Mouse (Mus musculus) hindbrain, embryonic 11.5 days (tissue): Measurements from ENCODE around the gene Eefsec. TPM values are rescaled to one million over a fixed set of nuclear protein-coding genes. Genes with fewer than 3 reads are reported as not detected.
A peak's percentile ranks its signal among the peaks of the same experiment; 100 is the strongest.

Experiments
- ATAC-seq: fragments of 200-750 bp; cut with Nextera tagmentation; 2 replicates; pipeline ENCODE4 v1.8.0; 2017; ENCODE audit warnings: mild to moderate bottlenecking, moderate TSS enrichment, moderate library complexity; ENCODE audit not compliant: low FRiP score
- DNase-seq: peaks from one replicate; pipeline ENCODE4 v3.0.0-alpha.2; 2015; ENCODE audit warnings: low spot score
- H3K27ac ChIP-seq: fragments of 300-500 bp; sonication (generic); 2 replicates; pipeline ENCODE4 v1.5.1; 2014; ENCODE audit warnings: mild to moderate bottlenecking, low read depth, low read length
- H3K27me3 ChIP-seq: fragments of 300-500 bp; sonication (generic); 2 replicates; pipeline ENCODE4 v1.6.1; 2014; ENCODE audit warnings: mild to moderate bottlenecking, low read length, moderate library complexity, mixed read lengths; ENCODE audit not compliant: control insufficient read depth, insufficient read depth
- H3K36me3 ChIP-seq: fragments of 300-500 bp; sonication (generic); 2 replicates; pipeline ENCODE4 v1.6.1; 2014; ENCODE audit warnings: mild to moderate bottlenecking, low read length, moderate library complexity, mixed read lengths; ENCODE audit not compliant: control insufficient read depth, insufficient read depth
- H3K4me1 ChIP-seq: fragments of 300-500 bp; sonication (generic); replicated peaks from 2 replicates; pipeline ENCODE4 v1.6.1; 2014; ENCODE audit warnings: low read length, mixed read lengths; ENCODE audit not compliant: control insufficient read depth, insufficient read depth
- H3K4me2 ChIP-seq: fragments of 300-500 bp; sonication (generic); replicated peaks from 2 replicates; pipeline ENCODE4 v1.6.1; 2014; ENCODE audit warnings: mild to moderate bottlenecking, low read depth, low read length
- H3K4me3 ChIP-seq: fragments of 300-500 bp; sonication (generic); 2 replicates; pipeline ENCODE4 v1.5.1; 2014; ENCODE audit warnings: low read depth, low read length
- H3K9ac ChIP-seq: fragments of 300-500 bp; sonication (generic); 2 replicates; pipeline ENCODE4 v1.6.1; 2014; ENCODE audit warnings: low read depth, low read length
- H3K9me3 ChIP-seq: fragments of 300-500 bp; sonication (generic); 2 replicates; pipeline ENCODE4 v1.6.1; 2016; ENCODE audit warnings: low read length; ENCODE audit not compliant: control insufficient read depth
- WGBS: fragments of 180-500 bp; shearing (Covaris S2); extraction: QIAGEN DNeasy Blood & Tissue Kit; methylation state at CpG from one replicate; pipeline ENCODE4 v1.1.7; 2014; 5-methylcytosine and 5-hydroxymethylcytosine counted together
- polyA plus RNA-seq: library from polyadenylated mRNA; unstranded; fragments of >200 nt; fragmentation: Nextera tagmentation; extraction: Ambion mirVana; gene quantifications from 2 replicates; pipeline ENCODE4 v1.2.1, GENCODE M21; 2014

Gene Eefsec
- polyA plus RNA-seq, 1 experiment from 2014 or later: 41.9 TPM

DNA sequence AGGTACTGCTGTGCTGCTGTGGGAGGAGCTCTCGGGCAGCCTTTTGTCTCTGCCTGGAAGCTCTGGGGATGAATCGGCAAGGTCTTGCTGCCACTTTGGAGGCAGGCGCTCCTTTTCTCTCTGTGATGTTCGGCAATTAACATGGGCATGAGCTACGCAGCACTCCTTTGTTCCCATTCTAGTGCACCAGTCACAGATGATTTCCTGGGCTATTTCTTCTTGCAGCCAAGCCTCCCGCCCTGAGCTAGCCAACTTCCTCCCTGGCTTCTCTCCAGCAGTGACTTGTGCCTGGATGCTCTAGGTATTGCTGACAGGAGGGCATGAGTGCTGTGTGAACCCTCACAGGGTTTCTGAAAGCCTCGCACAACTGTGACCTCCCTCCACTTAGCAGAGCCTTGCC is 36.8 kb upstream of the Eefsec start:
- 74% methylated on average over 7 of the region's 7 CpGs for WGBS
- H3K36me3 ChIP-seq: peaks cover 6% of the 10 kb centered on the region
- no peak for DNase-seq

DNA sequence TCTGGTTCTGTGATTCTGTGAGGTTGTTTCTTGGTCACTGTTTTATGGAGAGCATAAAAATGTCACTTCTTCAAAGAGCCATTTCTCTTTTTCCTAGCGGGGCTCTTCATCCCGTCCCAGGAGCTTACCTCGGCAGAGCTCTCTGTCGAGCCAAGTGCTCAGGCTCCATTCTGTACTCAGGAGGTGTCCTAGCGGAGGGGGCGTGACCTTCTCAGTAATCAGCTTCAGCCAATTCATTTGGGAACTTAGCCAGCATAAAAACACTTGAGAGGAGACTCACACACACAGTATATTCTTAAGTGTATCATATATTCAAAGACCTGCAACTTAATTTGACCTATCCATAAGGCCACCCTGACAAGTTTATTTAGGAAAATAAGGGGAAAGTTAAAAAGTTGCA is 34.1 kb upstream of the Eefsec start:
- no peaks in the 10 kb centered on the region for H3K4me1 ChIP-seq
- H3K4me3 ChIP-seq: no peak overlapping the region
- WGBS: 76% methylated on average over 6 of the region's 6 CpGs
- no peak for DNase-seq
- no peak for ATAC-seq
- no peak overlapping the region for H3K27ac ChIP-seq
- H3K27me3 ChIP-seq: no peaks in the 10 kb centered on the region
- H3K4me2 ChIP-seq: no peak overlapping the region
- no peak overlapping the region for H3K9ac ChIP-seq
- peaks cover 6% of the 10 kb centered on the region for H3K36me3 ChIP-seq
- no peaks in the 10 kb centered on the region for H3K9me3 ChIP-seq

More for the DNA sequence above, 36.8 kb upstream of the Eefsec start:
- ATAC-seq: no peak
- Histone ChIP-seq H3K27me3 (no peaks in the 10 kb centered on the region), H3K4me3 (no peak overlapping the region), H3K4me1 (no peaks in the 10 kb centered on the region), H3K9ac (no peak overlapping the region), H3K9me3 (no peaks in the 10 kb centered on the region), H3K27ac (no peak overlapping the region), H3K4me2 (no peak overlapping the region)

DNA sequence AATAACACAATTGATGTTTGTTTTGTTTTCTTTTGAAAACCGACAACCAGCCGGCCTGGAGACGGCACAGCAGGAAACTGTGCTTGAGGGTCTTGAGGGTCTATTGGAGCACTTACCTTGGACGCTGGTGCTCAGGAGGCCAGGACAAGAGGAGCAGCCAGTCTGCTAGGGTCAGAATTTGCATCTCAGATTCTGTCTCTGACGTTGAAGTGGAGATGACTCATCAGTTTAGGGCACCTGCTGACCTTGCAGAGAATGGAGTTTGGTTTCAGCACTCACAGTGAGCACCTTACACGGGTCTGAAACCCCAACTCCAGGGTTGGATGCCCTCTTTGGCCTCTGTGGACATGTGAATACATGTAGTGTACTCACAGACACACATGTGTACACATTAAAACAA is 23.5 kb upstream of the Eefsec start:
- Histone ChIP-seq H3K9ac (no peak overlapping the region), H3K9me3 (no peaks in the 10 kb centered on the region), H3K36me3 (peaks cover 11% of the 10 kb centered on the region), H3K27me3 (no peaks in the 10 kb centered on the region), H3K4me2 (no peak overlapping the region), H3K4me3 (no peak overlapping the region), H3K4me1 (peaks cover 5% of the 10 kb centered on the region; the same call in 1 of the 2 replicates), H3K27ac (no peak overlapping the region)
- no peak for ATAC-seq
- WGBS: 68% methylated on average over 6 of the region's 6 CpGs
- no peak for DNase-seq

DNA sequence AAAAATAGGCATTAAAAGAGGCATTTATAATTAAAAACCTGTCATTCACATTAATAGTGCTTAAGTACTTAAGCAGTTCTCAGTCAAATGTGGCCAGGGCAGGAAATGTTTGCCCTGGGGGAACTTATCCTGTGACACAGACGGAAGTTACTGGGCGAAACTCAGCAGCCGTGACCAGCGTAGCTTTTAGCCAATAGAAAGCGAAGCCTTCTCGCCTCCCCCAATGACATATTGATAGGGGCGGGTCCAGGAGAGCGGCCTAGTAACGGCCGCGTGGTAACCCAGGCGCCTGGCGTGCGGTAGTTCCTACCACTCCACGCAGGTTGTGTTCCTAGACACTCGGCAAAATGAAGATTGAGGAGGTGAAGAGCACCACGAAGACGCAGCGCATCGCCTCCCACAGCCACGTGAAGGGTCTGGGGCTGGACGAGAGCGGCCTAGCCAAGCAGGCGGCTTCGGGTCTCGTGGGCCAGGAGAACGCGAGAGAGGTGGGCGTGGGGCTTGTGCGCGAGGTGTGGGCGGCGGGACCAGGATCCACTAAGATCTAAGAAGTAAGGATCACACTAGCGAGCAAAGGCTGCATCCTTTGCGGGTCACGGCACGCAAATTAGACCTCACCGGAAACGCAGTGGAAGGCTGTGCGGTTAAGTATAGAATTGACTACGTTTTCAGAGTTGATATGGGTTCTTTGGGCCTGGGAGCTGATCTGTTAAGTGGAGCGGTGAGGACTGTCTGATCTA is 19.0 kb upstream of the Eefsec start, which contains the start of gene Ruvbl1:
TSS of gene Ruvbl1 (plus strand) at position 229 of the 740 bp plus-strand sequence.
- no peaks in the 10 kb centered on the region for H3K27me3 ChIP-seq
- peaks cover 5% of the 10 kb centered on the region; the same call in 1 of the 2 replicates for H3K4me1 ChIP-seq
- ATAC-seq (peak; percentile 99), DNase-seq (peak; percentile 92)
- under 1% methylated on average over 35 of the region's 42 CpGs for WGBS
- peak within 1 kb of the TSS; percentile 77 for H3K4me3 ChIP-seq
- peak within 1 kb of the TSS; percentile 71 for H3K9ac ChIP-seq
- peaks cover 7% of the 10 kb centered on the region for H3K36me3 ChIP-seq
- H3K4me2 ChIP-seq: peak within 1 kb of the TSS; percentile 55
- no peaks in the 10 kb centered on the region for H3K9me3 ChIP-seq
- H3K27ac ChIP-seq: no peak within 1 kb of the TSS

DNA sequence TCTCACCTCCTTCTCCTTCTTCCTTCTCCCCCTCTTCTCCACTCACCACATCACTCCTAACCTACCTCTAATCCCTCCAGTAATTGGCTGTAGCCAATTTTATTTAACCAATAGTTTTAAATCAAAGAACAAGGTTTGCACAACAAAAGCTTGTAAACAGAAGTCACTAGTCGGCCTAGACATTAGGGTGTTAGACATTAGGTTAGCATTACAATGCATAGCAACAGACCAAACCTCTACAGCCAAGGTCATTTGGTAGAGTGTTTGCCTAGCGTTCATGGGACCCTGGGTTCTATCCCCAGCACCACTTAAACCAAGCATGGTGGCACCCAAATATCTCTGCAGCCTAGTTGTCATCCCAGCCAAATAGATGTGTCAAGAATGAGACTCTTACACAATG is 8.2 kb upstream of the Eefsec start:
- H3K27ac ChIP-seq: no peak overlapping the region
- ATAC-seq (no peak), DNase-seq (no peak)
- no peak overlapping the region for H3K9ac ChIP-seq
- H3K4me3 ChIP-seq: no peak overlapping the region
- no peaks in the 10 kb centered on the region for H3K36me3 ChIP-seq
- H3K4me2 ChIP-seq: no peak overlapping the region
- no peaks in the 10 kb centered on the region for H3K9me3 ChIP-seq
- no peaks in the 10 kb centered on the region for H3K4me1 ChIP-seq
- 75% methylated on average over 2 of the region's 2 CpGs for WGBS
- no peaks in the 10 kb centered on the region for H3K27me3 ChIP-seq

DNA sequence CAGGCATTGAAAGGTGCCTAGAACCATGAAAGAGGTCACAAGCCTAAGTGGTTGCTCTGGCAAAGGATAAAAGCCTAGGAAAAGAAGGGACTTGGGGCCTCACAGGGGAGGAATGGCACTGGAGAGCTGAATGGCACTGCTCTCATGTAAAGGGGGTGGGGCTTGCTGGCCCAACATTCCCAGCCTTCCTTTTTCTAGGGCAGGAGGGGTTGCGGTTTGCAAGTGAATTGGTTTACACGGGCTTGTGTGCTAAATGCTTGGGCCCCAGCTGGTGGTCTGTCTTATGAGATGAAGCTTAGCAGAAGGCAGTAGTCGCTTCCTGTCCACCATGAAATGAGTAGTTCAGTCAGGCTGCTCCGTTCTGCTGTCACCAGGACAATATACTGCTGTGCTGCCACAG is 1.1 kb upstream of the Eefsec start:
- peak; percentile 47 for DNase-seq
- H3K4me1 ChIP-seq: no peaks in the 10 kb centered on the region
- no peaks in the 10 kb centered on the region for H3K36me3 ChIP-seq
- H3K27me3 ChIP-seq: no peaks in the 10 kb centered on the region
- H3K4me3 ChIP-seq: no peak overlapping the region
- no peaks in the 10 kb centered on the region for H3K9me3 ChIP-seq
- no peak overlapping the region for H3K4me2 ChIP-seq
- peak; percentile 56; the same call in 1 of the 2 replicates for ATAC-seq
- whole genome bisulfite sequencing: 22% methylated on average over 4 of the region's 4 CpGs
- H3K27ac ChIP-seq: no peak overlapping the region
- no peak overlapping the region for H3K9ac ChIP-seq

DNA sequence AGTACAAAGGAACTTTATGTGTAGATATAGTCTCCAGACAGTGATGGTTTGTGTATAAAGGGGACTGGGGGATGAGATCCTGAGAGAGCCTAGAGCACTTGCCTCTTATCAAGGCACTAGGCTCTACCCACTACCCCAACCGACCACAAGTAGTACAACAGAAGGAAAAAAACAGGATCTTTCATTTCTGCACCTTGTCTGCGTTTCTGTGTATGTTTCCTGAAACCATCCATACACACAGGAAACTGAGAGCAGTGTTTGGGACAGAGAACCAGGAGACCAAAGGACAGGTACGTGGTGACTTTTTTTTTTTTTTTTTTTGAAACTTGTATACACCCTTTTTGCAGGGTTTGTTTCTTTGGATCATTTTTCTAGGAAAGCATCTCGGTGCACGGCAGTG is 678 bp downstream of the Eefsec start:
- Histone ChIP-seq H3K9ac (peak overlapping the region; percentile 87), H3K27ac (no peak overlapping the region)
- WGBS: 13% methylated on average over 5 of the region's 5 CpGs

DNA sequence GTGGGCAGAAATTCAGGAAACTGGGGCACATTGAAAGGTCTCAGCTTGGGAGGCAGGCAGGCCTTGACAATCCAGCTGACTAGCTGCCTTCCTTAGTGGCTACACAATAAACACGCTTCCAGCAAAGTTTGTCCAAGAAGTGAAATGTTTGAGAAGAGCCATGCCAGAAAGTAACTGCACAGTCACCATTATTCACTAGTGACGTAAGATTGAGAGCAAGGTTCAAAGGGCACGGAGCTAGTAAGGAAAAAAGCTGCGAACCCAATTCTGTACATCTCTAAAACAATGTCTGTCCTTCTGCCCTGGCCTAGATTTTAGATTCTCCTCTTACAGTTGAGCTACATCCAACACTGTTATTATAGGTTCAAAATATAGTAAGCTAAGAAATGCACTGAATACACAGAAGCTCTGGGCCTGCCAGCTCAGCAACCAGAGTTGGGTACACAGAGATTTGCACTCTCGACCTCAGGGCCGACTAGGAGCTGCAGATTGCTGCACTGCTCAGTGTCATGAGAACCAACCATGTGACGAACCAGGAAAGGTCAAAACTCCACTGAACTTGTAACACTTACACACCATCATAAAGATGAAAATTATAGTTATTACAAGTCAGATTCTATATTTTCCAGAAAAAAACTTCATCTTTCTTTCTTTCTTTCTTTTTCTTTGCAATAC is 2.1 kb downstream of the Eefsec start:
- Histone ChIP-seq H3K36me3 (no peaks in the 10 kb centered on the region), H3K4me3 (no peak overlapping the region), H3K27me3 (no peaks in the 10 kb centered on the region), H3K27ac (no peak overlapping the region), H3K9me3 (no peaks in the 10 kb centered on the region), H3K4me2 (no peak overlapping the region), H3K9ac (no peak overlapping the region), H3K4me1 (no peaks in the 10 kb centered on the region)
- DNase-seq: no peak
- ATAC-seq: no peak
- WGBS: 86% methylated on average over 7 of the region's 7 CpGs

More for the DNA sequence above, 678 bp downstream of the Eefsec start:
- DNase-seq (peak; percentile 9), ATAC-seq (no peak)
- Histone ChIP-seq H3K4me2 (peak overlapping the region; percentile 78), H3K9me3 (no peaks in the 10 kb centered on the region), H3K4me1 (no peaks in the 10 kb centered on the region), H3K4me3 (peak overlapping the region; percentile 70), H3K27me3 (no peaks in the 10 kb centered on the region), H3K36me3 (no peaks in the 10 kb centered on the region)

DNA sequence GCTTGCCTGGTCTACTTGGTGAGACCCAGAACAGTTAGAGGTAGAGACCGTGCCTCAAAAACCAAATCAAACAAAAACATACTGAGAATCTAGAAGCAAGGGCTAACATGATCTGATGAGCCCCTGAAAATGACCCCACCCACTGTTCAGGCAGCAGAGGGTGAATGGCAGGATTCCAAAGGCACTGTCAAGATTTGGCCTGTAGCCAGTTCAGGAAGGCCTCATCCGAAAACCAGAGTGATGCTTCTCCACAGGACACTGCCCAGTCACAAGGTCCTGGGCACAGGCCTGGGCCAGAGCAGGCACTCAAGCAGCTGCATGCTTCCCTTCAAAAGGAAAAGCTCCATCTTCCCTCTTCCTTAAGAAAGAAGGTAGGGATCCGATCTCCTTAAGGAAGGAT is 2.9 kb downstream of the Eefsec start:
- H3K36me3 ChIP-seq: no peaks in the 10 kb centered on the region
- no peak overlapping the region for H3K9ac ChIP-seq
- no peak for ATAC-seq
- no peak for DNase-seq
- no peaks in the 10 kb centered on the region for H3K4me1 ChIP-seq
- H3K9me3 ChIP-seq: no peaks in the 10 kb centered on the region
- H3K27me3 ChIP-seq: no peaks in the 10 kb centered on the region
- no peak overlapping the region for H3K4me3 ChIP-seq
- 85% methylated on average over 3 of the region's 3 CpGs for WGBS
- no peak overlapping the region for H3K4me2 ChIP-seq
- no peak overlapping the region for H3K27ac ChIP-seq
